ENCODE assay signal across 17 mouse cellular contexts in genomic region chr1:61121480-61121879, GRCm38 (mm10).
"Had no signal": no experiment of that assay in that cellular context is flagged by ENCODE, and none has a peak within 500 bp of the region (broad histone marks: within the 10 kb centered on the region; RNA-seq: fewer than 3 reads in every experiment).

No protein-coding gene starts in this region.

- H3K4me2 ChIP-seq: lung, embryonic 14.5 days; midbrain, embryonic 12.5 days; neural tube, embryonic 12.5 days had no signal

- ATAC-seq: midbrain, embryonic 16.5 days had no signal

- H3K36me3 ChIP-seq: midbrain, embryonic 10.5 days; midbrain, embryonic 12.5 days; neural tube, embryonic 12.5 days had no signal

- H3K27ac ChIP-seq: midbrain, embryonic 10.5 days; midbrain, embryonic 12.5 days; neural tube, embryonic 12.5 days had no signal

- H3K9me3 ChIP-seq: midbrain, embryonic 10.5 days; midbrain, embryonic 12.5 days; neural tube, embryonic 12.5 days had no signal

- H3K4me1 ChIP-seq: neural tube, embryonic 12.5 days had no signal

- H3K4me3 ChIP-seq: midbrain, embryonic 10.5 days; midbrain, embryonic 12.5 days; neural tube, embryonic 12.5 days had no signal

- H3K9ac ChIP-seq: lung, embryonic 14.5 days; midbrain, embryonic 12.5 days; neural tube, embryonic 12.5 days had no signal

- H3K27me3 ChIP-seq: midbrain, embryonic 12.5 days; neural tube, embryonic 12.5 days had no signal

- DNase-seq: lung, adult 18-20 months; lung, embryonic 14.5 days; lung, postnatal 10 days; lung, postnatal 4 days; midbrain, embryonic 14.5 days; retina, postnatal 1 day; right cerebral cortex, adult 18-20 months; right cerebral cortex, postnatal 25 days; right cerebral cortex, postnatal 4 days; spleen, adult 18-20 months; thymus, adult 18-20 months; thymus, postnatal 14 days; thymus, postnatal 36 days had no signal
